Mouse (Mus musculus): ENCODE results near the gene Lyrm9.

DNA sequence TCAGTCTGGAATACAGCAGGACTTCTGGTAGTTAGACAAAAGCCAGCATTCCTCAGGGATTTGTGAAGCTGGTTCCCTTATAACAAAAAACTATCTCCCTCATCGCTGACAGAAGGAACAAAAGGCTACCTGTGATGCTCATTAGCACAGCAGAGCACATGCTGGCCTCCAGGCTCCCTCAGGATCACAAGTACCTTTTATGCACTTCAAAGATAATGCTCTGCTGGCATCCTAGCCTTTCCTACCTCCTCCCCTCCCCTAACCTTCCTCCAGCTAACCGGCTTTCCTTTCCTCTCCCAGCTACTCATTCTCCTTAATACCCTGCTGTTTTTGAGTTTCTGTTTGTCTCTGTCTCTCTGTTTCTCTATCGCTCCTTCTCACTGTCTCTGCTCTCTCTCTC lies 31.2 kb downstream of the Lyrm9 start:
- TF ChIP-seq POLR2A (IDR thresholded peaks at IDR 0.05; ENCODE audit: insufficient read depth, low read length) (no peak), CTCF (IDR thresholded peaks at IDR 0.05; ENCODE audit: low read depth, low read length) (no peak)
